9 mouse cellular contexts compared by ENCODE assay signal in genomic region chr4:116819968-116820901, GRCm38 (mm10). TPM values are rescaled to one million over a fixed set of nuclear protein-coding genes. Genes with fewer than 3 reads are reported as not detected.
DNase-seq lines count a peak whose midpoint lies in the region; ATAC-seq and TF ChIP-seq lines count a peak whose summit lies in the region.
"Had no signal": no experiment of that assay in that cellular context is flagged by ENCODE, and none has a peak within 500 bp of the region (broad histone marks: within the 10 kb centered on the region; RNA-seq: fewer than 3 reads in every experiment).

No protein-coding gene starts in this region.

- no peak for TF ChIP-seq EP300 in heart, adult 2 months (IDR thresholded peaks at IDR 0.05; ENCODE audit: insufficient read depth, low read depth, low read length)
- TF ChIP-seq EP300 in ES-Bruce4 (IDR thresholded peaks at IDR 0.05; ENCODE audit: insufficient read depth, low read depth, low read length), result 0 out of 2 replicates have a peak, but pooled peaks have one; percentile 8
- no peak for TF ChIP-seq EP300 in liver, postnatal 0 days (IDR thresholded peaks at IDR 0.05; ENCODE audit: low read depth)

- peak overlapping the region; percentile 84 for H3K4me2 ChIP-seq in forebrain, postnatal 0 days (ENCODE audit: low read depth)
- peak overlapping the region; percentile 87 for H3K4me2 ChIP-seq in liver, postnatal 0 days (ENCODE audit: low read depth, low read length)

- H3K9me3 ChIP-seq in ES-Bruce4 (replicated peaks; ENCODE audit: control insufficient read depth, insufficient read depth, low read length, poor library complexity, severe bottlenecking), result no peaks in the 10 kb centered on the region
- H3K9me3 ChIP-seq in forebrain, postnatal 0 days (ENCODE audit: low read length), result no peaks in the 10 kb centered on the region
- H3K9me3 ChIP-seq in liver, postnatal 0 days (ENCODE audit: low read length), result no peaks in the 10 kb centered on the region

- TF ChIP-seq POLR2A in heart, adult 2 months (IDR thresholded peaks at IDR 0.05; ENCODE audit: insufficient read depth, low read depth, low read length), result no peak
- TF ChIP-seq POLR2A in ES-Bruce4 (IDR thresholded peaks at IDR 0.05; ENCODE audit: insufficient read depth, low read length), result no peak

- H3K36me3 ChIP-seq in heart, adult 2 months (ENCODE audit: control insufficient read depth, insufficient read depth, low read length), result no peaks in the 10 kb centered on the region
- peaks cover 4% of the 10 kb centered on the region for H3K36me3 ChIP-seq in ES-Bruce4 (ENCODE audit: control insufficient read depth, insufficient read depth, low read length, poor library complexity, severe bottlenecking)
- no peaks in the 10 kb centered on the region; the same call in 1 of the 2 replicates for H3K36me3 ChIP-seq in forebrain, postnatal 0 days (ENCODE audit: insufficient read depth)
- H3K36me3 ChIP-seq in liver, postnatal 0 days (replicated peaks; ENCODE audit: insufficient read depth, low read length), result no peaks in the 10 kb centered on the region; the same call in 1 of the 2 replicates

- H3K27me3 ChIP-seq in heart, adult 2 months (ENCODE audit: control insufficient read depth, insufficient read depth, low read length), result no peaks in the 10 kb centered on the region
- no peaks in the 10 kb centered on the region for H3K27me3 ChIP-seq in ES-Bruce4 (ENCODE audit: control insufficient read depth, insufficient read depth, low read length, poor library complexity, severe bottlenecking)
- peaks cover 4% of the 10 kb centered on the region; the same call in 1 of the 2 replicates for H3K27me3 ChIP-seq in forebrain, postnatal 0 days (ENCODE audit: insufficient read depth, low read length)
- H3K27me3 ChIP-seq in liver, postnatal 0 days (ENCODE audit: insufficient read depth, low read length), result peaks cover 17% of the 10 kb centered on the region

- peak overlapping the region; percentile 54; the same call in 1 of the 2 replicates for H3K4me3 ChIP-seq in heart, adult 2 months
- peak overlapping the region; percentile 60 for H3K4me3 ChIP-seq in ES-Bruce4 (ENCODE audit: low read depth, low read length)
- H3K4me3 ChIP-seq in forebrain, postnatal 0 days (ENCODE audit: low read depth, low read length), result peak overlapping the region; percentile 41
- H3K4me3 ChIP-seq in liver, postnatal 0 days (ENCODE audit: low read depth, low read length), result peak overlapping the region; percentile 60

- peak overlapping the region; percentile 36; the same call in 1 of the 2 replicates for H3K9ac ChIP-seq in heart, adult 2 months (ENCODE audit: low read depth, low read length)
- H3K9ac ChIP-seq in ES-Bruce4 (ENCODE audit: low read depth, poor library complexity, severe bottlenecking), result peak overlapping the region; percentile 45
- peak overlapping the region; percentile 49 for H3K9ac ChIP-seq in forebrain, postnatal 0 days
- no peak overlapping the region for H3K9ac ChIP-seq in liver, postnatal 0 days (replicated peaks)

- intact Hi-C loops in heart, adult 2 months (cut with DNase I), result no loop called here

- no peaks in the 10 kb centered on the region for H3K79me2 ChIP-seq in heart, adult 2 months (replicated peaks; ENCODE audit: control insufficient read depth, insufficient read depth, low read length)

- WGBS in heart, adult 2 months, result 42% methylated on average over 32 of the region's 32 CpGs
- WGBS in forebrain, postnatal 0 days, result 27% methylated on average over 32 of the region's 32 CpGs
- WGBS in liver, postnatal 0 days (ENCODE audit: insufficient replicate concordance), result 34% methylated on average over 32 of the region's 32 CpGs

- peaks cover 2% of the 10 kb centered on the region; the same call in 1 of the 2 replicates for H3K4me1 ChIP-seq in heart, adult 2 months (ENCODE audit: control insufficient read depth, insufficient read depth, low read length)
- H3K4me1 ChIP-seq in ES-Bruce4 (ENCODE audit: control insufficient read depth, insufficient read depth, low read length), result peaks cover 3% of the 10 kb centered on the region
- peaks cover 8% of the 10 kb centered on the region for H3K4me1 ChIP-seq in forebrain, postnatal 0 days (ENCODE audit: insufficient read depth)
- H3K4me1 ChIP-seq in liver, postnatal 0 days (ENCODE audit: insufficient read depth), result peaks cover 16% of the 10 kb centered on the region

- no peak for DNase-seq in heart, adult 2 months
- DNase-seq in heart, adult 8-10 months (ENCODE audit: low spot score), result no peak
- no peak for DNase-seq in forebrain, postnatal 0 days
- no peak for DNase-seq in liver, postnatal 0 days
- DNase-seq in urinary bladder, postnatal 10 days (ENCODE audit: low spot score), result no peak
- DNase-seq in Muller cell, postnatal 12 days (ENCODE audit: inconsistent ontology term), result no peak
- DNase-seq in gastrocnemius, adult 8-10 months (ENCODE audit: low spot score in 2 of 2), result no peak

- H3K27ac ChIP-seq in heart, adult 2 months, result no peak overlapping the region
- H3K27ac ChIP-seq in ES-Bruce4 (ENCODE audit: insufficient read depth, low read length), result no peak overlapping the region
- H3K27ac ChIP-seq in forebrain, postnatal 0 days (ENCODE audit: low read depth, low read length), result no peak overlapping the region
- H3K27ac ChIP-seq in liver, postnatal 0 days (ENCODE audit: low read depth), result no peak overlapping the region

- no peak for TF ChIP-seq CTCF in heart, adult 2 months (IDR thresholded peaks at IDR 0.05)
- TF ChIP-seq CTCF in ES-Bruce4 (IDR thresholded peaks at IDR 0.05; ENCODE audit: low read depth, low read length), result no peak
- no peak for TF ChIP-seq CTCF in forebrain, postnatal 0 days (IDR thresholded peaks at IDR 0.05; ENCODE audit: low read depth)
- no peak for TF ChIP-seq CTCF in liver, postnatal 0 days (IDR thresholded peaks at IDR 0.05; ENCODE audit: low read depth)

- no peak for ATAC-seq in forebrain, postnatal 0 days
- no peak for ATAC-seq in liver, postnatal 0 days

RNA-seq across cellular contexts. Expression of gene Hpdl, which starts 1.3 kb away (rescaled TPM):
- total RNA-seq in heart, adult 2 months (2021), result 1 to 10 TPM; 3.9 to 4.8 TPM
- 4.0 and 4.3 TPM in 2 replicates for polyA plus RNA-seq in heart, adult 2 months (2012; rRNA removed)
- 1 to 10 TPM; 2.9 to 6.1 (median 3.9) TPM for total RNA-seq in heart, adult 8-10 months (2022)
- 3.9 and 4.2 TPM in 2 replicates for polyA plus RNA-seq in ES-Bruce4 (2011; ENCODE audit: insufficient read depth, insufficient read length, low read depth, missing spikeins)
- total RNA-seq in forebrain, postnatal 0 days (2014; rRNA removed), result 0.38 and 0.43 TPM in 2 replicates
- polyA plus RNA-seq in forebrain, postnatal 0 days (2015; fragmentation: Nextera tagmentation; extraction: Ambion mirVana), result 0.74 and 0.78 TPM in 2 replicates
- polyA plus RNA-seq in liver, postnatal 0 days (2015; fragmentation: Nextera tagmentation; extraction: Ambion mirVana), result 0.22 TPM in 1 of 2 replicates, not detected in the other
- 1 to 10 TPM in 3 of 4 experiments, under 1 TPM in 1; 0.78 to 1.8 (median 1.3) TPM for total RNA-seq in gastrocnemius, adult 8-10 months (2022)
- total RNA-seq: neutrophil, adult 5-6 weeks had no signal

RNA-seq across cellular contexts. Expression of gene Mutyh, which starts 12.7 kb away (rescaled TPM):
- 1 to 10 TPM; 1.2 to 1.5 TPM for total RNA-seq in heart, adult 2 months (2021)
- polyA plus RNA-seq in heart, adult 2 months (2012; rRNA removed), result 3.5 and 3.7 TPM in 2 replicates
- 1 to 10 TPM in 3 of 4 experiments, under 1 TPM in 1; 0.95 to 1.3 (median 1.1) TPM for total RNA-seq in heart, adult 8-10 months (2022)
- 23.6 and 30.0 TPM in 2 replicates for polyA plus RNA-seq in ES-Bruce4 (2011; ENCODE audit: insufficient read depth, insufficient read length, low read depth, missing spikeins)
- total RNA-seq in forebrain, postnatal 0 days (2014; rRNA removed), result 12.9 and 13.6 TPM in 2 replicates
- polyA plus RNA-seq in forebrain, postnatal 0 days (2015; fragmentation: Nextera tagmentation; extraction: Ambion mirVana), result 3.2 and 4.7 TPM in 2 replicates
- 1.4 and 1.7 TPM in 2 replicates for polyA plus RNA-seq in liver, postnatal 0 days (2015; fragmentation: Nextera tagmentation; extraction: Ambion mirVana)
- 1 to 10 TPM in 1 of 4 experiments, under 1 TPM in 3; 0.58 to 1.1 (median 0.87) TPM for total RNA-seq in gastrocnemius, adult 8-10 months (2022)

RNA-seq across cellular contexts. Expression of gene Toe1, which starts 12.8 kb away (rescaled TPM):
- total RNA-seq in heart, adult 2 months (2021), result 1 to 10 TPM; 5.7 to 8.6 TPM
- 12.3 and 15.3 TPM in 2 replicates for polyA plus RNA-seq in heart, adult 2 months (2012; rRNA removed)
- 1 to 10 TPM; 4.2 to 8.2 (median 5.4) TPM for total RNA-seq in heart, adult 8-10 months (2022)
- polyA plus RNA-seq in ES-Bruce4 (2011; ENCODE audit: insufficient read depth, insufficient read length, low read depth, missing spikeins), result 14.9 and 19.2 TPM in 2 replicates
- total RNA-seq in forebrain, postnatal 0 days (2014; rRNA removed), result 34.2 and 39.9 TPM in 2 replicates
- 20.2 and 23.2 TPM in 2 replicates for polyA plus RNA-seq in forebrain, postnatal 0 days (2015; fragmentation: Nextera tagmentation; extraction: Ambion mirVana)
- polyA plus RNA-seq in liver, postnatal 0 days (2015; fragmentation: Nextera tagmentation; extraction: Ambion mirVana), result 9.2 and 9.3 TPM in 2 replicates
- total RNA-seq in gastrocnemius, adult 8-10 months (2022), result 1 to 10 TPM; 4.1 to 6.1 (median 4.5) TPM

RNA-seq across cellular contexts. Expression of gene Zswim5, which starts 56.9 kb away (rescaled TPM):
- 1 to 10 TPM; 1.0 TPM for total RNA-seq in heart, adult 2 months (2021)
- 0.86 and 1.4 TPM in 2 replicates for polyA plus RNA-seq in heart, adult 2 months (2012; rRNA removed)
- 1 to 10 TPM in 1 of 4 experiments, under 1 TPM in 3; 0.82 to 1.4 (median 0.92) TPM for total RNA-seq in heart, adult 8-10 months (2022)
- polyA plus RNA-seq in ES-Bruce4 (2011; ENCODE audit: insufficient read depth, insufficient read length, low read depth, missing spikeins), result 2.1 and 2.5 TPM in 2 replicates
- 17.4 and 25.3 TPM in 2 replicates for total RNA-seq in forebrain, postnatal 0 days (2014; rRNA removed)
- polyA plus RNA-seq in forebrain, postnatal 0 days (2015; fragmentation: Nextera tagmentation; extraction: Ambion mirVana), result 1.9 and 2.4 TPM in 2 replicates
- 0.06 TPM in 2 replicates for polyA plus RNA-seq in liver, postnatal 0 days (2015; fragmentation: Nextera tagmentation; extraction: Ambion mirVana)
- total RNA-seq in gastrocnemius, adult 8-10 months (2022), result under 1 TPM; 0.05 to 0.17 (median 0.07) TPM
